Mouse (Mus musculus) kidney, postnatal 14 days (tissue): ENCODE data around the gene Slc23a4.

Experiments
- DNase-seq: peaks from one replicate; pipeline ENCODE4 v3.0.0; 2022; ENCODE audit warnings: mixed read lengths

Gene Slc23a4

GRCm38 (mm10) chr6:34988081-34988761 lies at the start of gene Slc23a4:
Slc23a4 (minus strand) TSS chr6:34988404.
- DNase-seq = no peak

- DNase-seq = no peak
Observed at GRCm38 (mm10) chr6:35033341-35033740, 45.1 kb upstream of the Slc23a4 start.

GRCm38 (mm10) chr6:35032704-35033103 lies 44.5 kb upstream of the Slc23a4 start:
- DNase-seq = no peak

GRCm38 (mm10) chr6:35030811-35031210 lies 42.6 kb upstream of the Slc23a4 start:
- DNase-seq = no peak

- DNase-seq = no peak
Observed at GRCm38 (mm10) chr6:35030226-35030625, 42.0 kb upstream of the Slc23a4 start.

- DNase-seq = no peak
Observed at GRCm38 (mm10) chr6:35028023-35028422, 39.8 kb upstream of the Slc23a4 start.

- no peak for DNase-seq
Observed at GRCm38 (mm10) chr6:35027257-35027656, 39.1 kb upstream of the Slc23a4 start.

GRCm38 (mm10) chr6:35016624-35017023 lies 28.4 kb upstream of the Slc23a4 start:
- DNase-seq = no peak

- DNase-seq = no peak
Observed at GRCm38 (mm10) chr6:35011953-35012352, 23.7 kb upstream of the Slc23a4 start.

- DNase-seq = no peak
Observed at GRCm38 (mm10) chr6:35010705-35011104, 22.5 kb upstream of the Slc23a4 start.

GRCm38 (mm10) chr6:35002261-35002669 lies 14.1 kb upstream of the Slc23a4 start:
- DNase-seq = peak; percentile 41

- DNase-seq = peak; percentile 29
Observed at GRCm38 (mm10) chr6:34999101-34999500, 10.9 kb upstream of the Slc23a4 start.

- DNase-seq = no peak
Observed at GRCm38 (mm10) chr6:34996496-34996895, 8.3 kb upstream of the Slc23a4 start.

GRCm38 (mm10) chr6:34995265-34995681 lies 7.1 kb upstream of the Slc23a4 start:
- DNase-seq = peak; percentile 87

- DNase-seq = no peak
Observed at GRCm38 (mm10) chr6:34994692-34995091, 6.5 kb upstream of the Slc23a4 start.

- DNase-seq = no peak
Observed at GRCm38 (mm10) chr6:34989263-34989662, 1.1 kb upstream of the Slc23a4 start.

- no peak for DNase-seq
Observed at GRCm38 (mm10) chr6:34987085-34987645, 1.0 kb downstream of the Slc23a4 start.

- DNase-seq = no peak
Observed at GRCm38 (mm10) chr6:34980661-34981060, 7.5 kb downstream of the Slc23a4 start.

GRCm38 (mm10) chr6:34979291-34979690 lies 8.9 kb downstream of the Slc23a4 start:
- no peak for DNase-seq

- DNase-seq = no peak
Observed at GRCm38 (mm10) chr6:34971181-34971580, 17.0 kb downstream of the Slc23a4 start.

GRCm38 (mm10) chr6:34965819-34966539 lies 22.2 kb downstream of the Slc23a4 start:
- no peak for DNase-seq

GRCm38 (mm10) chr6:34964550-34964949 lies 23.7 kb downstream of the Slc23a4 start:
- DNase-seq = no peak

- no peak for DNase-seq
Observed at GRCm38 (mm10) chr6:34959131-34959530, 29.1 kb downstream of the Slc23a4 start.

GRCm38 (mm10) chr6:34955862-34956241 lies 32.4 kb downstream of the Slc23a4 start:
- DNase-seq = no peak
